Mouse (Mus musculus): Measurements from ENCODE around the gene Rps28. TPM values are rescaled to one million over a fixed set of nuclear protein-coding genes. Genes with fewer than 3 reads are reported as not detected.

Rps28 gene
- total and polyA plus RNA-seq, 3 experiments: 446 to 1,560 (median 1,533) TPM

DNA sequence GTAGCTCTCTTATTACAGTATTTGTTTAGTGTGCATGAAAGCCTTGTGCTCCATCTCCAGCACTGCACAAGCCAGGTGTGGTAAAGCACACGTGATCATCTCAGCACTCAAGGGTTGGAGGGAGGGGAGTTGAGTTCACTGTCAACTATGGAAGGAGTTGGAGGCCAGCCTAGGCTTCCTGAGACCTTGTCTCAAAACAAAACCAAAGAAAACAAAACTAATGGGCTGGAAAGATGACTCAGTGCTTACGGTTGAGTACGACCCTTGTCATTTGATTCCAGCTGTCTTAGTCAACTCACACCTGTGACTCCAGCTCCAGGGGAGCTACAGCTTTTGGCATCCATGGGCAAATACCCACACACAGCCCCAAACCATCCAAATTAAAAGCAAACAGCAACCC lies 11.9 kb downstream of the Rps28 start:
- peak; percentile 39 for DNase-seq

DNA sequence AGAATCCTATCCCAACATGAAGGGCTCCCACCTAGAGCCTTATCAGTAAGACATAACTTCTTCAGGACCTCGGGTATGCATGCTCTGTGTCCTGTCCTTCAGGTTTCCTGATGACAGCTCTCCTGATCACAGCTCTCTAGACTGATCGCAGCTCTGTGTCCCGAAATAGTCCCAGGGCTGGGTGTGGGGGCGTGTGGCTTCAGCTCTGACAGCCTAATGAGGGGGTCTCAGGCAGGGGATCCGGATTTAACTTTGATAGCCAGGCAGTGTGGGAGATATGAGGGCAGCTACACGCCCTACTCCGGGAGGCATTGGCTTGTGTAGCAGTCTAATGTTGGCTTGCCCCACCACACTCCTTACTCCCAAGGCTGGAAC lies 13.2 kb downstream of the Rps28 start:
- DNase-seq: peak; percentile 63

DNA sequence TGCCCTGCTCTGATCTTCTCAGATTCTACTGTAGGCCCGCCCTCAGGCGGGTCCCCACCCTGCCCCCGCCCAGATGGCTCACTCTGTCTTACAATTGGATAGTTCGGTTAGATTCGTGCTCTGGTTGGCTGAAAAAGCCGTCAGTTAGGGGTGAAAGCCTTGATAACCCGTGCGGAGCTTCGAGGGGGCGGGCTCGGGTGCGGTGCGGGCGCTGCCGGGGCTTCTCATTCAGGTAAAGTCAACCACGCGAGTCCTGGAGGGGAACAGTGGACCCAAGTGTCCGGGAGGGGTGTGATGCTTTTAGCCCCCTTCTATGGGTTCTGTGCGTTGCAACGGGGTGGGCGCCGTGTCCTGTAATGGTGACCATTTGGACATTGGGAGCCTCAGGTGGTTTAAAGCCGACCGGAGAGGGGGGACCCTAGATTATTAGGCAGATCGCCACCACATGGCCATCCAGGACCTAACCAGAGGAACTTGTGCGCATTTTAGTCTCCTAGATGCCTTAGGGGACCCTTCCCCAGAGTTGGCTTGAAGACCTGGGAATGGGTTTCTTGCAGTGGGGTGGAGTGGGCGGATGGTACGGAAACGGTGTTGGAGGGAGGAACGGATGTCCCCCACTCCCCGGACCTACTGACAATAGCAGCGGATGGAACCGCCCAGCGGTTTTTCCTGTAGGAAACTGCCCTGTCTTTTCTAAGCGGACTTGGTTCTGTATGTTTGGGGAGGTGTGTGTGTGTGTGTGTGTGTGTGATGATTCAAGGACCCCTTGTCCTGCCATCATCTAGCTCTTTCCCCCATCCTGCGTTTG lies 13.8 kb downstream of the Rps28 start, which contains the start of gene Kank3:
TSS of gene Kank3 (plus strand) at position 186 of the 808 bp plus-strand sequence.
- DNase-seq: peak; percentile 97

DNA sequence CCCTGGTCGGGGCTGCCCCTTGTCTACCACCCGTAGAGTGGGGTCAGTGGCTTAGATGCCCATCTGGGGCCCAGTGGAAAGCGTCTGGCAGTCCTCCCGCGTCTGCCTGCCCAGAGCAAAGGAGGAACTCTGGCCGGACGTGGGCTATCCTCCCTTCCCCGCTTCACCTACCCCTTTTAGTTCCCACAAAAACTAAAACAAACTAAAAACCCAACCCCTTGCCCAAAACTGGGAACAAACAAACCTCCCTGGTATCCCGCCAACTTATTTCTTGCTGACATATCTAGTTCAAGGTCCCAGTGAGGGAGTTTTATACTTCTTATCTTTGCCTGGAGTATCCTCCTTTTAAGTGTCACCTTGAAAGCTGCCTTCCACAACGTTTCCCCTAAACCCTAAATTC lies 16.2 kb downstream of the Rps28 start:
- peak; percentile 74 for DNase-seq

DNA sequence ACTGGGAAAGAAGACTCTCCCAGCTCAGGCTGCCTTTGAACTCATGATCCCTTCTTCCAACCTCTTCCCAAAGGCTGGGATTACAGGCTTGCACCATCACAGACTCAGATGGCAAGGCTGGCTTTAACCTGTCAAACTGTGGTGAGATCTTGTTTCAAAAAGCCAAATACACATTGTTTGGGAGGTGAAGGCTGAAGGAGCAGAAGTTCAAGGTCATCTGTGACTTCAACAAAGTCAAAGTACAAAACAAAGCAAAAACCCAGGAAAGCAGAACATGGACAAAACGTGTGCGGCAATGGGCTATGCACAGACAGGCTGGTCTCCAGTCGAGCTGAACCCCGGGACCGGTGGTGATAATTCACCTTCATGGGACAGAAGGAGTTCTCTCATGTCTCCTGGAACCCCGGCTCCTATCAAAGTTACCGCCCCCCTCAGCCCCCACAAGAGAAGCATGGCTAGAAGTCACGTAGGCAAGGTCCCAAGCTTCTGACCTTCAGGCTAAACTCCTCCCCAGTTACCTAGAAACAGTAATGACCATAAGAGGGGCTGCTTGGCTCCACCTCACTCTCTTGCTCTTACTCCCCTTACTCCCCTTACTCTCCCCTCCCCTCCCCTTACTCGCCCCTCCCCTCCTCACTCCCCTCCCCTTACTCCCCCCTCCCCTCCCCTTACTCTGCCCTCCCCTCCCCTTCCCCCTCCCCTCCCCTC lies 17.0 kb downstream of the Rps28 start:
- peak; percentile 45 for DNase-seq

DNA sequence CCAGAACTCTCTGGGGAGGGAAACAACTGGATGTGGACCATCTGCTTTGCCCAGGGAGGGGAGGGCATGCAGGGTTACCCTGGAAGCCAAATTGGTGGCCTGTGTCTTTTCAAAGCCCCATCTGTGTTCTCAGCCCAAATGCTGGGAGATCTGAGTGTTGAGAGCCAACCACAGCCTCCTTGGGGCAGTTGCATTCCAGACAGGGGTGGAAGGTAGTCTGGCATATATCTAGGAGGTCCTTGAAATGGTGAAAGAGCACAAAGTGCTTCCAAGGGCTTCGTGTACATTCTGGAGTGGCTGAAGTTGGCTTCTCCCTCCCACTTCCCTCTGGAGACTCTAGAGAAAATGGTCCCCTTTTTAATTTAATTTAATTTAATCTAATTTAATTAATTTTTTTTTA lies 19.6 kb downstream of the Rps28 start:
- DNase-seq: no peak

DNA sequence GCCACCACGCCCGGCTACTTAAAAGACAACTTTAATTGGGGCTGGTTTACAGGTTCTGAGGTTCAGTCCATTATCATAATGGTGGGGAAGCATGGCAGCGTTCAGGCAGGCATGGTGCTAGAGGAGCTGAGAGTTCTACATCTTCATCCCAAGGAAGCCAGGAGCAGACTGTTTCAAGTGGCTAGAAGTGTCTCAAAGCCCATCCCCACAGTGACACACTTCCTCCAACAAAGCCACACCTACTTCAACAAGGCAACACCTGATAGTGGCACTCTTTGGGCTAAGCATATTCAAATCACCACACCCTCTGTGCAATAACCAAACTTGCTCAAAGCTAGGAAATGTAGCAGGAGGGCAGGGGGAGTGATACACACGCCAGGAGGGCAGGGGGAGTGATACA lies 20.2 kb downstream of the Rps28 start:
- DNase-seq: no peak

DNA sequence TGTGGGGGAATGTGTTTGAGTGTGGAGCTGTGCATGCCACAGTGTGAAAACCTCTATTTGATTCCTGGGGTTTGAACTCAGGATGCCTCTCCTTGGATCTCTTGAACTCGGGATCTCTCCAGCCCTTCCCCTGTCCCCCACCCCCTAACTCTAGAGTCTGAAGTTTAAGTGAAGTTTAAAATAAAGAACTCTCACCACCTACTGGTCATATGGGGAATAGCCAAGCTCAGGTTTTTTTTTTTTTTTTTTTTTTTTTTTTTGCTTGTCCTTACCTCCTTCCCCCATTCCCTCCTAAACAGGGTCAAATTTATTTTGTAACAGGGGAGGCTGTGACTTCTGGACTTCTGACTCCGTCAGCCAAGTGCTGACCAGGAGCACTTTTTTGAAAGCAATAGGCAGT lies 22.1 kb downstream of the Rps28 start:
- no peak for DNase-seq

DNA sequence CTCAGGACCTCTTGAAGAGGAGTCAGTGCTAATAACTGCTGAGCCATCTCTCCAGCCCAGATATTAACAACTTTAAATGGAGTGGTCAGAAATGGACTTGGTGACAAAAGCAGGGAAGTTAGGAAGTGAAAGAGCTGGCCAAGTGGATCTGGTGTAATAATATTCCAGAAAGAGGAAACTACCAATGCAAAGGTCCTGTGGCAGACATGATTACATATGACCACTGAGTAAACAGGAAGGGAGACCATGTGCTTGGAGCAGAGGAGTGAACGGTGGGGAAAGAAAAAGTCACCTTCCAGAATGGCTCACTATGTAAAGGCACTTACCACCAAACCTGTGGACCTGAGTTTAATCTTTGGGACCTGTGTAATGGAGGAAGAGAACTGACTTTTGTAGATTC lies 25.1 kb downstream of the Rps28 start:
- DNase-seq: no peak

DNA sequence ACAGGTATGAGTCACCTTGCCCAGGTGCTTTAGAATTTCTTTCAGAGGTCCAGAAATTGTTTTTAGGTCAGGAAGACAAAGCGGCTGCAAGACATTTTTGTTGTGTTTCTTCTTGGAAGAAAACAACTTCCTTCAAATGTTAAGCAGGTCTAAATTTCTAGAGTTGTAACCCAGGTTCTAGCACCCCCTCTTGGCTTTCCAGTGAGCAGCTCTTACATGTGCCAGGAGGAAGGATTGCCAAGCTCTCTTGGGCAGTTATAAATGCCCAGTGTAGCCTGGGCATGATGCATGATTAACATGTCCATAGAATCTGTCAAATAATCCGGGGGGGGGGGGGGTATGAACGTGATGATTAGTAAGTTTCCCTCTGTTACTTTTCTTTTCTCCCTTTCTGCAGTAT lies 26.1 kb downstream of the Rps28 start:
- DNase-seq: no peak

DNA sequence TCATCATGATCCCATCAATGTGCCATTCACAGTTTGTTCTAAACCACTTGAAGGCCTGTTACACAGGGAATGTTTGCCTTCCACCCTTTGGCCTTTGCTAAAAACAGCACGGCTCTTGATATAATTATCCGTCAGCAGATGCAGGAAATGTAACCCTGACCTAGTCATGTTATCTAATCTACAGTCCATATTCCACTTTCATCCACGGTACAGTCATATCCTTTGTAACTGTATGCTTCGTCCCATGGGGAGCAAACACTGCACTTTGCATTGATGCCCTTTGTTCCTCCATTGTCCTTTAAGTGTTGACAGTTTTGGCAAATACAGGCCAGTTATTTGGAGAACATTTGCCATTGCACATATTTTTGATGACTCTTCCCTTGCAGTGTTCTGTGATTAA lies 35.6 kb downstream of the Rps28 start:
- no peak for DNase-seq

DNA sequence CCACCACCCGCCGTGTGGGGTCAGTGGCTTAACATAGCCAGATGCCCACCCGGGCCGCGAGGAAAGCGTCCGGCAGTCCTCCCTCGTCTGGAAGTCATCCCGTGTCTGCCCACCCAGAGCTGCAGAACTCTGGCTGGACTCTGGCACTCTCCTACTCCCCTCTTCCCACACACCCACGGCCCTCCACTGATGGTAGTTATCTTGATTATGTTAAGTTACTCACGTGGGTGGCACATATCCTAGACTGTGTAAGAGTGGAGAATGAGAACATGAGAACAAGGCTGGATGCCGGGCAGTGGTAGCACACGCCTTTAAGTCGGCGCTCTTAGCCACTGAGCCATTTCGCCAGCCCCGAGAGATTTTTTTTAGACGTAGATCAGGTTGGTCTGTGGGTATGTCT lies 38.0 kb downstream of the Rps28 start:
- no peak for DNase-seq

DNA sequence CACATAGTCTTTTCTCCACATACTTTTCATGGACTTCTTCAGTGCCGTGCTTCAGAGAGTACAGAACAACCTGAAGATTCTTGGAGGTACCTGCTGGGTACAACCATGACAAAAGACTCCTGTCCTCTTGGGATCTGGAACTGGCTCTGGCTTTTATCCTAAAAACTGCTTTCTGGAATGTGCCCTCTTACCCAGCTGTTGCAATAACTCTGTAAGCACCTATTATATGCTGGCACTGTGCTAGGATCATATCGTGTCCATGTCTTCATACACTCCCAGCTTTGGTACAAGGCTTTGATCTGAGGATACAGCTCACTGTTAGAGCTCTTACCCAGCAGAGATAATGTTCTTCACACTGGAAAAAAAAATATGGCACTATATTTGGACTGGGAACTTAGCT lies 39.4 kb downstream of the Rps28 start:
- DNase-seq: no peak

DNA sequence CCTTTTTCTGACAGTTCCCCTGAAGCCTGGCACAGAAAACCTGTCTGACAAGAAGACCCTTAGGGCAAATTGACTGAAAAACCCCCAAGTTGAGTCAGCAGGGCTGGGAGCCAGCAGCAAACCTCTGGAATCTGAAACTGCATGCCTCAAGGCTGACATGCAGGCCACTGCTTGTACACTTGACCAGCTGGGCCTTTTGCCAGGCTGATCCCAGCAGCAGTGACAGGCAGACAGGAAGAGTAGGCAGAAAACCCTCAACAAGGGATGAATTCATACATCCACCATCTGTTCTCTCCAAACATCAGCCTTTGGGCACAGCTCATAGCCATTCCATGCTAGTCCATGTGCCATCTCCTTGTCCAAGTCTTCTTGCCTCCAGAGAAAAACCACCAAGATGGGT lies 41.0 kb downstream of the Rps28 start:
- DNase-seq: peak; percentile 92

DNA sequence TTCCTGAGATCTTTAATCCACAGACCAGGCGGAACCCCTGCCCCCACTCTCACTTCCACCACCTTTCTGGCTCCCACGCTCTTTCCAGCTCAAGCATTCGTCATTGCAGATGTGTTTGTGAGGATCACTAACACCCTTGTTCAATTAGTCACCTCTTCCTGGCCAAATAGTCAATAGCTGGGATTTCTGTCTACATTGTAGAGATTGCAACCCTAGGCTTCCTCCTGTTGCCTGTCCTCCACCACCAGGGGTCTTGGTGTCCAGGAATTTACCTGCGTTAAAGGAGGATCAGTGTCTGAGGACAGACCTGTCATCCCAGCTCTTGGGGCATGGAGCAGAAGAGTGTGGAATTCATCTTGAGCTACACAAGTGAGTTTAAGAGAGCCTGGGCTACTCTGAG lies 42.3 kb downstream of the Rps28 start:
- DNase-seq: no peak

DNA sequence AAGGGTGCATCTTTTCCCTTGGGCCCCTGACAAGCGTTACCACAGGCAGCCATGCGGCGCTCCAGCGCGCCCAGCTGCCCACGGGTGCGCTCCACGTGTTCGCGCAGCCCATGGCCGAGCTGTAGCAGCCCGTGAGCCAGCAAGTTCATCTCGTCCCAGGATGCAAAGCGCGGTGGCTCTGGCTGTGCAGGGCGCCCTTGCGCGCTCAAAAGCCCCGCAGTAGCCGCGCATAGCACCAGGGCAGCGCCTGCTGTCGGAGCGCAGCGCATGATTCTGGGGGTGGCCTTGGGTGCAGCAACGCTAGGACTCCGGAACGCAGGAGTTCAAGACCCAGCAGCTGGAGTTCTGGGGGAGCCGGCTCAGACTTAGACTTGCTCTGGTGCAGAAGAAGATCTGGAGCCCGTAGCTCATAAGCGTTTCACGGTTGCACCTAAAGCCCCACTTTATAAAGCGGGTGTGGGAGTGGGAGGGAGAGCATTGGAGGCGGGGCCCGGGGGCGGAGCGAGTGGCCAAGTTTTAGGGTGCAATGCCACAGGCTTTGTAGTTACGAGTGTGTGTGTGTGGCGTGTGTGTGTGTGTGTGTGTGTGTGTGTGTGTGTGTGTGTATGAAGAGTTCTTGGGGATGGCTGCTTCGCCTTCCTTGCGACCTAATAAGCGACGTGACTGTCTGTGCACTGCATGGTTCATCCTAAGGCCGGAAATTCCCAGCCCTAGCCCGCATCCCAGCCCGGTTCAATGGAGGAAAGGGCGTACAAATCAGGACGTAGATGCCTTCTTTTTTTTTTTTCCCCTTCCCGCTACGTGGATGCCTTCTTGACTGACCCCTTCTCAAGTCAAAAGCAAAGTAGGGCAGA lies 43.0 kb downstream of the Rps28 start, which contains the start of gene Angptl4:
TSS of gene Angptl4 (minus strand) at position 707 of the 854 bp plus-strand sequence.
- peak; percentile 89 for DNase-seq

DNA sequence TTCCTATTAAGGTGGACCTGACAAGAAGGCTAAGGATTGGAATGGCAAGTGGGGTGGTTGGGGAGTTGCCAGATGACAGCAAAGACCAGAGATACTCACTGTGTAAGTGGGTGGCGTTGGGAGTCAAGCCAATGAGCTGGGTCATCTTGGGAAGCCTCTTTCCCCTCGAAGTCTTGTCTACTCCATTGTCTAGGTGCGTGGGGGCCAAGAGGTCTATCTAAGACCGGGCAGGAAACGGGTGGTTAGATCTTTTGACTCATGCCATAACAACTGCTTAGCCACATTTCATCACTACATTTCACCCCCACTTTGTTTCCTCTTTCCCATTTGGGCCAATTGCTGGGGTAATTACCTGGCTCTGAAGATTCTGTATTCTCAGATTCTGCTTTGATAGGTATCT lies 43.9 kb downstream of the Rps28 start:
- peak; percentile 63 for DNase-seq

DNA sequence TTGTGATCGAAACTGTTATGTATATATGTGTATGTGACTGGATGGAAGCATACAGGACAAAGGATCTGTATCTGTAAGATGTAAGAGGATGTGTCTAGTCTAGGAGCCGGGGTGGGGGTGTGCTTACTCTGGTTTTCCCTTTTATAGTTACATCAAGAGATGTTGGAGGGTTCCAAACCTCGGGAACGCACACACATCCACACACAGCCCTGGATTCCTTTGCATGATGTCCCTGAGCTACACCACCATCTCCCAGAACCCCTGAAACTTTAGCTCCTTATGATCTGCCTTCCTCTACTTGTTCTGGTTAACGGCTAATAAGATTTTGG lies 44.4 kb downstream of the Rps28 start:
- DNase-seq: peak; percentile 12

DNA sequence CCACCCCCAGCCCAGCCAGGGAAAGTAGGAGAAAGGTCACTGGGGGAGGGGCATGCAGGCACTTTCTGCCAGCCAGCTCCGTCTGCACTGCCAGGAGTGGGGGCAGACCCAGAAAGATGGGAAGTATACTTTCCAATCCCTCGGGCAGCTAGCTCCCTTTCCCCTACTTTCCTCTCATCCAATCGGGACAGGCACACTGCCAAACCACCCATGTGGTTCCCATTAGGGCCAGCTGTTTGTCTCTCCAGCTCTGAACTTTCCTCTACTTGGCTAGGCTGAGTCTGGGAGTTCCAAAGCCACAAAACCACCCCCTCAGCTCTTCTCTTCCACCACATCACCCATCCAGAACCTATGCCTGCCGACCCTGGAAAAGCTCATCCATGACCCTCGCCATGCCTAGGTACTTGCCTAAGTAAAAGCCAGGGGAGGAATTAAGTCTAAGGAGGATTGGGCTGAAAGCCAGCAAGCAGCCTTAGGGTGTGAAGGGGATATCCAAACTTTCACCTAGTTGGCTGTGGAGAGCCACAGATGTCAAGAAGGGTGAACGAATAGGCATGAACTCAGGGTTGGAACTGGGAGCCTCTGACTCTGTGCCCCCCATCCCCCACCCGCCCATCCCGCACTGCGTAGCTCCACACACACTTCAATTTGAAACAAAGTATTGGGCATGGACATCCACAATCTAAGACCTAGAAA lies 44.9 kb downstream of the Rps28 start:
- peak; percentile 91 for DNase-seq

DNA sequence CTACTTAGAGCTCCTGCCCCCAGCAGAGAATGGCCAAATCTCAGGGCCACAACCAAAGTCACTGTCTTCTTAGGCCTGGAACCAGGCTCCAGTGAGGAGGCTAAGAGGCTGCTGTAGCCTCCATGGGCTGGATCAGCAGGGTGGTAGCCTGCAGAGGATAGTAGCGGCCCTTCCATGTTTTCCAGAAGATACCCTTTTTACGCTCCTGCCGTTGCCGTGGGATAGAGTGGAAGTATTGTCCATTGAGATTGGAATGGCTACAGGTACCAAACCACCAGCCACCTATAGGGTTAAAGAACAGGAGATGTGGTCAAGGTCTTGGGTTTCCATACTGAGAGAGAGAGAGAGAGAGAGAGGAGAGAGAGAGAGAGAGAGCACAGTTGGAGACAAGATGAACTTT lies 49.1 kb downstream of the Rps28 start:
- DNase-seq: no peak

DNA sequence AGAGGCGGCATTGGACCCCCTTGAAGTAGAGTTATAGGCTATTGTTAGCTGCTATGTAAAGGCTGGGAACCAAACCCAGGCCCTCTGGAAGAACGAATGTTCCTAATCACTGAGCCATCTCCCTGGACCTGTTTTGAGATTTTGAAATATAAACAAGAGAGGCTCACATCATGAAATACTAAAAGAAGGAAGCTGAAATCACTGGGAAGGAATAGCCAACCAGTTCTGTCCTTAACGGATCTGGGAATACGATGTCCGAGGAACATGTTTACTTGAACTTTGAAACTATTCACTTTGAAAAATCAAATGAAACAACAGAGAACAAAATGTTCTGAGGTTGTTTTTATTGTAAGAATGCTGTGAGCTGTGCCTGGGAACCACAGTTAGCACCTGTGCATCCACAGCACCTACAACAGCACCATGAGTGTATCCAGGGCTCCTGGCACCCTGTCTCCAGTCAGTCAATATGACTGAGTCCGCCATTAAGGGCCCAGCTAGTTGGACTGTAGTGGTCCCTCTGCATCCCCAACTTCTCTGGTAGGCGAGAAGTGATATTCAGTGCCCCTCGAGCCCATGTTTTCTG lies 49.7 kb downstream of the Rps28 start:
- no peak for DNase-seq

Measured in adrenal gland, adult 2 months (tissue).